Mouse (Mus musculus) forebrain, embryonic 15.5 days (tissue): Measurements from ENCODE around the gene Txlna. TPM values are rescaled to one million over a fixed set of nuclear protein-coding genes. Genes with fewer than 3 reads are reported as not detected.

Experiments used
- ATAC-seq: fragments of 200-750 bp; cut with Nextera tagmentation; replicated peaks from 2 replicates; pipeline ENCODE4 v1.8.0; 2017; ENCODE audit warnings: mild to moderate bottlenecking, moderate TSS enrichment, moderate library complexity
- H3K27ac ChIP-seq: fragments of 300-500 bp; sonication (generic); replicated peaks from 2 replicates; pipeline ENCODE4 v1.5.1; 2015; ENCODE audit warnings: mild to moderate bottlenecking, inconsistent platforms
- H3K27me3 ChIP-seq: fragments of 300-500 bp; sonication (generic); 2 replicates; pipeline ENCODE4 v1.6.1; 2015; ENCODE audit warnings: inconsistent platforms
- H3K36me3 ChIP-seq: fragments of 300-500 bp; sonication (generic); 2 replicates; pipeline ENCODE4 v1.6.1; 2015; ENCODE audit warnings: mild to moderate bottlenecking, inconsistent platforms
- H3K4me1 ChIP-seq: fragments of 300-500 bp; sonication (generic); 2 replicates; pipeline ENCODE4 v1.6.1; 2015; ENCODE audit warnings: inconsistent platforms
- H3K4me2 ChIP-seq: fragments of 300-500 bp; sonication (generic); replicated peaks from 2 replicates; pipeline ENCODE4 v1.6.1; 2015; ENCODE audit warnings: mild to moderate bottlenecking, inconsistent platforms
- H3K4me3 ChIP-seq: fragments of 300-500 bp; sonication (generic); 2 replicates; pipeline ENCODE4 v1.5.1; 2015; ENCODE audit warnings: mild to moderate bottlenecking, inconsistent platforms
- H3K9ac ChIP-seq: fragments of 300-500 bp; sonication (generic); replicated peaks from 2 replicates; pipeline ENCODE4 v1.6.1; 2015; ENCODE audit warnings: mild to moderate bottlenecking, inconsistent platforms
- H3K9me3 ChIP-seq: fragments of 300-500 bp; sonication (generic); 2 replicates; pipeline ENCODE4 v1.6.1; 2016; ENCODE audit warnings: inconsistent platforms
- WGBS: fragments of 180-500 bp; shearing (Covaris S2); methylation state at CpG from one replicate; pipeline ENCODE4 v1.1.7; 2015; ENCODE audit warnings: mixed read lengths; 5-methylcytosine and 5-hydroxymethylcytosine counted together
- polyA plus RNA-seq: library from polyadenylated mRNA; unstranded; fragments of >200 nt; fragmentation: Nextera tagmentation; extraction: Ambion mirVana; gene quantifications from 2 replicates; pipeline ENCODE4 v1.2.1, GENCODE M21; 2015

Gene Txlna
- polyA plus RNA-seq, 1 experiment from 2014 or later: 68.3 TPM

DNA sequence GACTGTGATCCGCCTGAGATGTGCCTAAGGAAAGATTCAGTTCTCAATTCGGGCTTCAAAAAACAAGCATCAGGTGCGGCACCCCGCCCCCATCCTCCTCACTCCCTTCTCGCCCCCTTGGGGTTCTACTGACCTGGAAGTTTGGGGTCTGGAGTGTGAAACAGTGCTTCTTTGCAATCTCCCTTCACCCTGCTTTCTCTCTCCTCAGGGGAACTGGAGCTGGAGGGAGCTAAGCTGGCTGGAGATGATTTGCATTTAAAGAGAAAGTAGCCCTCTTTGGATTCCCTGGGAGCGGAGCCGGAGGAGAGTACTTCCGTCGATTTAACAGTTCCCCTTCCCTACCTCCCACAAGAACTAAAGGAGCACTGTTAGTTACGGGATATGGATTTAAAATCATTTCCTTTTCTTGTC lies 17.2 kb downstream of the Txlna start, which contains the start of gene Ccdc28b:
Ccdc28b (minus strand) TSS at position 267 of the 411 bp plus-strand sequence.
- H3K27ac ChIP-seq: peak within 1 kb of the TSS; percentile 93
- ATAC-seq: peak; percentile 36
- H3K36me3 ChIP-seq: peaks cover 27% of the 10 kb centered on the region
- peak within 1 kb of the TSS; percentile 94 for H3K9ac ChIP-seq
- H3K4me2 ChIP-seq: peak within 1 kb of the TSS; percentile 72
- no peaks in the 10 kb centered on the region for H3K9me3 ChIP-seq
- 1% methylated on average over 10 of the region's 10 CpGs for WGBS
- H3K4me1 ChIP-seq: peaks cover 32% of the 10 kb centered on the region
- peak within 1 kb of the TSS; percentile 76 for H3K4me3 ChIP-seq
- no peaks in the 10 kb centered on the region for H3K27me3 ChIP-seq

GRCm38 (mm10) chr4:129622803-129623535 lies 17.9 kb downstream of the Txlna start:
- no peaks in the 10 kb centered on the region for H3K9me3 ChIP-seq
- ATAC-seq: no peak
- WGBS: 18% methylated on average over 8 of the region's 8 CpGs
- peaks cover 38% of the 10 kb centered on the region for H3K4me1 ChIP-seq
- peaks cover 20% of the 10 kb centered on the region for H3K36me3 ChIP-seq
- H3K9ac ChIP-seq: peak overlapping the region; percentile 94
- H3K27ac ChIP-seq: peak overlapping the region; percentile 93
- H3K4me3 ChIP-seq: peak overlapping the region; percentile 76
- H3K27me3 ChIP-seq: no peaks in the 10 kb centered on the region
- H3K4me2 ChIP-seq: peak overlapping the region; percentile 72

- H3K9ac ChIP-seq: peak overlapping the region; percentile 94; the same call in 1 of the 2 replicates
Observed at GRCm38 (mm10) chr4:129622120-129622802, 18.6 kb downstream of the Txlna start.

DNA sequence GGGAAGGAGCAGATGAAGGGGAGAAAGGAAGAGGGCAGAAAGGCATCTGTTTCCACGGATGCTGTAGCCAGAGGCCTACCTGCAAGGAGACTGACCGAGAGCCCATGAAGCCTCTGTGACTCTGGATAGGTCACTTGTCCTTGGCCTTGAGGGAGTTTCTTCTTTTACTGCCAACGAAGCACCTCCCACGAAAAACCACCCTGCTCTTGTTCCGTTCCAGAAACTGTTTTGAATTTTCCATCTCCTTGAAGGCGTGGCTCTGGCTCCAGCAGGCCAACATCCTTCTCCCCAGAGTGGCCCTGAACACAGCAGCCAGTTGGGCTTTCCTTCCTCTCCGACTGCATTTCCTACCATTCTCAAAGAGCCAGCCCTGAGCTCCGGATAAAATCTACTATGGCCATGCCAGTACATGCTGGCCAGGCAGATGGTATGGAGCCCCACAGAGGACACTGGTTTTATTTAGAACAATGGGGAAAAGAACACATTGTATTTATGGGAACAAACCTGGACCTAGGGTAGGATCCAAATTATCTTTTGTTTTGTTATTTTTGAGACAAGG lies 19.5 kb downstream of the Txlna start:
- Histone ChIP-seq H3K4me2 (no peak overlapping the region), H3K27me3 (no peaks in the 10 kb centered on the region), H3K4me1 (peaks cover 41% of the 10 kb centered on the region), H3K36me3 (peaks cover 5% of the 10 kb centered on the region; the same call in 1 of the 2 replicates), H3K4me3 (no peak overlapping the region), H3K9me3 (no peaks in the 10 kb centered on the region), H3K9ac (no peak overlapping the region), H3K27ac (no peak overlapping the region)
- no peak for ATAC-seq
- 86% methylated on average over 8 of the region's 8 CpGs for WGBS

More at GRCm38 (mm10) chr4:129622120-129622802, 18.6 kb downstream of the Txlna start:
- Histone ChIP-seq H3K4me2 (peak overlapping the region; percentile 72), H3K9me3 (no peaks in the 10 kb centered on the region), H3K4me1 (peaks cover 41% of the 10 kb centered on the region), H3K27me3 (no peaks in the 10 kb centered on the region), H3K27ac (peak overlapping the region; percentile 93; the same call in 1 of the 2 replicates), H3K4me3 (peak overlapping the region; percentile 76), H3K36me3 (peaks cover 13% of the 10 kb centered on the region)
- no peak for ATAC-seq
- WGBS: 77% methylated on average over 11 of the region's 11 CpGs

GRCm38 (mm10) chr4:129620419-129621282 lies 20.2 kb downstream of the Txlna start:
- WGBS: 90% methylated on average over 11 of the region's 11 CpGs
- Histone ChIP-seq H3K4me3 (no peak overlapping the region), H3K9ac (no peak overlapping the region), H3K27me3 (no peaks in the 10 kb centered on the region), H3K27ac (no peak overlapping the region; the same call in 1 of the 2 replicates), H3K36me3 (peaks cover 9% of the 10 kb centered on the region), H3K9me3 (no peaks in the 10 kb centered on the region), H3K4me1 (peaks cover 40% of the 10 kb centered on the region), H3K4me2 (no peak overlapping the region)
- no peak for ATAC-seq

- 4% methylated on average over 44 of the region's 44 CpGs for WGBS
Observed at GRCm38 (mm10) chr4:129618786-129619691, 21.8 kb downstream of the Txlna start, which contains the start of gene Iqcc. TSS of gene Iqcc (minus strand) at chr4:129619099.

DNA sequence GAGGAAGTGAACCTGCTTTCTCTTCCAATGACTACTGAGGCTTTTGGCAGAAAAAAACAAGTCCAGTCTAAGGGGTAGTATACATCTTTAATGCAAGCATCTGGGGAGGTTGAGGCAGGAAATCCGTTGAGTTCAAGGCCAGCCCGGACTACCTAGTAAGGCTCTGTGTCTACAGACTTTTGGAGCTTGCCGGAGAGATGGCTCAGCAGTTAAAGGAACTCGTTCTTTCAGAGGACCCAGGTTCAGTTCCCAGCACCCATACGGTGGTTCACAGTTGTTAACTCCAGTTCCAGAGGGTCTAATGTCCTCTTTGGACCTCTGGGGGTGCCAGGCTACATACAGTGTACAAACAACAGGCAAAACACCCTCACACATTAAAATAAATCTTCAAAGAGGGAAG lies 22.8 kb downstream of the Txlna start:
- peaks cover 11% of the 10 kb centered on the region for H3K36me3 ChIP-seq
- no peaks in the 10 kb centered on the region for H3K27me3 ChIP-seq
- peak overlapping the region; percentile 75 for H3K4me2 ChIP-seq
- WGBS: 94% methylated on average over 5 of the region's 5 CpGs
- H3K4me3 ChIP-seq: peak overlapping the region; percentile 55
- peaks cover 25% of the 10 kb centered on the region for H3K4me1 ChIP-seq
- ATAC-seq: no peak
- H3K27ac ChIP-seq: no peak overlapping the region
- H3K9ac ChIP-seq: peak overlapping the region; percentile 87; the same call in 1 of the 2 replicates
- H3K9me3 ChIP-seq: no peaks in the 10 kb centered on the region

More at GRCm38 (mm10) chr4:129618786-129619691, 21.8 kb downstream of the Txlna start, which contains the start of gene Iqcc:
- Histone ChIP-seq H3K4me3 (peak within 1 kb of the TSS; percentile 55), H3K27ac (peak within 1 kb of the TSS; percentile 85), H3K9ac (peak within 1 kb of the TSS; percentile 87), H3K9me3 (no peaks in the 10 kb centered on the region), H3K27me3 (no peaks in the 10 kb centered on the region), H3K4me2 (peak within 1 kb of the TSS; percentile 75), H3K4me1 (peaks cover 30% of the 10 kb centered on the region), H3K36me3 (peaks cover 11% of the 10 kb centered on the region)
- peak; percentile 92 for ATAC-seq

DNA sequence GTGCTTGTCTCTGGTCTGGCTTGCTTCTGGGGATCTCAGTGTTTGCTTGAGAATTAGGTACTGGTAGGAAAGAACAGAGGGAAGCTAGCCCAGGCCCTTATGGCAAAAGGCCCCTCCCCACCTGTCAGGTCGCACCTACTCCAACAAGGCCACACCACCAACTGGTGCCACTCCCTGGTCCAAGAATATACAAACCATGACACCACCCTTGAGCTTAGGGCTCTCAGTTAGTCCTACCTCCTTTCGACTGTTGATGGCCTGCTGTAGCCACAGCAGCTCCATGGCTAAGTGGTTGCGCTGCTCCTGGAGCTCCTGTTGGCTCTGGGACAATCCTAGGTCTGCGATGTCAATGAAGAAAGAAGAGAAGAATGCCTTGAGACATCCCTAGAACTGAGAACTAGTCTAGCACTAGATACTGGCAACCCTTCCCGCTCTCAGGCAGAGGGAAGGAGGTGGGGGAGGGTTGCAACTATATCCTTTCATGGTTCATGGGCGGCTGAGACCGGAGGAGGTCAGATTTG lies 23.7 kb downstream of the Txlna start:
- no peak for ATAC-seq
- H3K9me3 ChIP-seq: no peaks in the 10 kb centered on the region
- WGBS: 91% methylated on average over 7 of the region's 7 CpGs
- H3K36me3 ChIP-seq: peaks cover 11% of the 10 kb centered on the region
- no peak overlapping the region for H3K9ac ChIP-seq
- H3K27ac ChIP-seq: no peak overlapping the region
- H3K27me3 ChIP-seq: no peaks in the 10 kb centered on the region
- H3K4me2 ChIP-seq: no peak overlapping the region
- peaks cover 17% of the 10 kb centered on the region for H3K4me1 ChIP-seq
- no peak overlapping the region for H3K4me3 ChIP-seq

- 97% methylated on average over 3 of the region's 3 CpGs for WGBS
- Histone ChIP-seq H3K27me3 (no peaks in the 10 kb centered on the region), H3K4me3 (no peak overlapping the region), H3K27ac (no peak overlapping the region), H3K9me3 (no peaks in the 10 kb centered on the region), H3K36me3 (peaks cover 11% of the 10 kb centered on the region), H3K4me1 (peaks cover 12% of the 10 kb centered on the region), H3K9ac (no peak overlapping the region), H3K4me2 (no peak overlapping the region)
- no peak for ATAC-seq
Observed at GRCm38 (mm10) chr4:129616631-129617030, 24.2 kb downstream of the Txlna start.

- H3K9me3 ChIP-seq: no peaks in the 10 kb centered on the region
- H3K4me1 ChIP-seq: peaks cover 12% of the 10 kb centered on the region
- no peak overlapping the region for H3K4me2 ChIP-seq
- H3K9ac ChIP-seq: no peak overlapping the region
- no peak overlapping the region for H3K27ac ChIP-seq
- no peaks in the 10 kb centered on the region for H3K27me3 ChIP-seq
- H3K4me3 ChIP-seq: no peak overlapping the region
- WGBS: 92% methylated on average over 9 of the region's 9 CpGs
- H3K36me3 ChIP-seq: peaks cover 11% of the 10 kb centered on the region
- ATAC-seq: no peak
Observed at GRCm38 (mm10) chr4:129615801-129616290, 25.0 kb downstream of the Txlna start.
